Mouse (Mus musculus) urinary bladder, postnatal 10 days (tissue): ENCODE results near the gene Ccdc125.

Source experiments
- DNase-seq: peaks from one replicate; pipeline ENCODE4 v3.0.0; 2022; ENCODE audit warnings: low spot score

The Ccdc125 gene

GRCm38 (mm10) chr13:100669291-100670022, at the start of gene Ccdc125:
Gene Ccdc125 (plus strand): TSS chr13:100669717.
- no peak for DNase-seq

- DNase-seq, result no peak
Observed at GRCm38 (mm10) chr13:100622241-100622640, 47.3 kb upstream of the Ccdc125 start.

GRCm38 (mm10) chr13:100634106-100634691, 35.3 kb upstream of the Ccdc125 start:
- no peak for DNase-seq

DNA sequence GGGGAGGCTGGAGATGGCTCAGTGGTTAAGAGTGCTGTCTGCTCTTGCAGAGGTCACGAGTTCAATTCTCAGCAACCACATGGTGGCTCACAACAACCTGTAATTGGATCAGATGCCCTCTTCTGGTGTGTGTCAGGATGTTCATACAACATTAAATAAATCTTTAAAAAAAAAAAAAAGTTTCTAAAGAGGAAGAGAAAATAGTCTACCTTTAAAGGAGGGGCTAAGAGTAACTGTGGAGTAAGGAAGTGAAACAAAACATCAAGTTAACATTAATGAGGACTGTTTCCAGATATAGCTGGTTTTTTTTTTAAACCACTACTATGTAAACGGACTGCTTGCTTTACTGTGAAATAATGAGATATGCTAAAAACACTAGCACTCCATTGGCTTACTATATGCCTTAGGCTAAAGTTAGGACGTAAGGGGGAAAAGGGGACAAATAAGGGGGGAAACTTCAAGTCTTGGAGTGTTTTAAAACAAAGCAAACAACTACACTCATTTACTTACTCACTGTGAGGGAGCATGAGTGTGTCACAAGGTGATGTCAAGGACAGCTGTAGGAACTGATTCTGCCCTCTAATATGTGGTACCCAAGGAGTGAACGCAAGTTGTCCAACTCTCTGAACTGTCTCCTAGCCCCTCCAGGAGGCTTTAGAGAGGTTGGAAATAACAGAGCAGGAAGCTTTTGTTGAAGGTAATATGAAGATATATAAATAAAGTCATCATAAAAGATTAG, 26.9 kb upstream of the Ccdc125 start:
- no peak for DNase-seq

DNA sequence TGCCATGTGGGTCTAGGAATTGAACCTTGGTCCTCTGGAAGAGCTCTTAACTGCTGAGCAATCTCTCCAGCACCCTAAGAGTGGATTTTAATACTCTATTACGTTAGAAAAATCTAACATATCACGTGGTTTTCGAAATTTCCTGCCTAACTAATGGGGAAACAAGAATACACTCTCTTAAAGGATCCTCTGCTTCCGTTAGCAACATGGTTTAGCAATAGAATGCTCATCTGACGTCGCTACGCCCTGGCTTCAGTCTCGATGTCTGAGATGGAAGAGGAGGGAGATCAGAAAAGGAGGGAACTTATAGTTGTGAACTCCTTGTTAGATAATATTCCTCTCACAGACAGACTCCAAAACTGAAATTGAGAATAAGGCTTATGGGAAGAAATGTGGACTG, 21.3 kb upstream of the Ccdc125 start:
- DNase-seq, result no peak

- DNase-seq, result peak; percentile 87
Observed at GRCm38 (mm10) chr13:100650550-100651438, 18.7 kb upstream of the Ccdc125 start, which contains the start of the genes Ak6 and Rad17. Gene Ak6 (plus strand): TSS chr13:100650979. Gene Rad17 (minus strand): TSS chr13:100651051.

- no peak for DNase-seq
Observed at GRCm38 (mm10) chr13:100651439-100652186, 17.9 kb upstream of the Ccdc125 start, which contains the start of gene Taf9. Gene Taf9 (plus strand): TSS chr13:100651579.

DNA sequence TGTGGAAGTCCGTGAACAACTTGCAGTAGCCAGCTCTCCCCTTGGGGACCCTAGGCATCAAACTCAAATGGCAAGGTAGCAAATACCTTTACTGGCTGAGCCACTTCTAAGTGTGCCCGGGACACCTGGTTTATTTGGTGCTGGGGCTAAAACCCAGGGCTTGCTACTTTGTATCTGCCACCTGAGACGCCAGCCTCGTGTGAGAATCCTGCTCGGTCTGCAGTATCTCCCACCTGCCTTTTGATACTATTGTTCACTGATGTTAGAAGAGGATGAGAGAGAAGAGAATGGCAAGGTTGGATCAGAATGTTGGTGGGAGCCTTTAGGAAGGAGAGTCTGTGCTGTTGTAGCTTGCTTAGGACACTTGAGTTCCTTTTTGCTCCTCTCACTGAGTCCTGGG, 11.4 kb upstream of the Ccdc125 start:
- DNase-seq, result no peak

DNA sequence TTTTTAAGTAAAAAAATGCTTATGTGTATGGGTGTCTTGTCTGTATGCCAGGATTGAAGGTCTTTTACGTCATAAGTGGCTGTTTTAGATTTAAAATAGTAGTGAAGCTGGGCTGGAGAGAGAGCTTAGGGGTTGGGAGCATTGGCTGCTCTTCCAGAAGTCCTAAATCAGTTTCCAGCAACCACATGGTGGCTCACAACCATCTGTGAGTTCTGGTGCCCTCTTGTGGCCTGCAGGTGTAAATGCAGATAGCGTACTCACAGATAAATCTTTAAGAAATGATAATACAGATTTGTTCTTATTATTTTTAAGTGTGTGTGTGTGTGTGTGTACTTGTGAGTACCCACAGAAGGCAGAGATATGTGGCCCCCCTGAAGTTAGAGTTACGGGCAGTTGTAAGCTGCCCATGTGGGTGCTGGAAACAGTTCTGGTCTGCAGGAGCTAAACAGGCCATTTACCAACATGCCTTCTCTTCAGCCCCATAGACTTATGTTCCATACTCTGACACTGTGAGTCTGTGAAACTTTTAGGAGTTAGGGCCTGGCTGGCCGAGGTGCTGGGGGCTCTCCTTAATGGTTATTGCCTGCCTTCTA, 9.6 kb upstream of the Ccdc125 start:
- no peak for DNase-seq

DNA sequence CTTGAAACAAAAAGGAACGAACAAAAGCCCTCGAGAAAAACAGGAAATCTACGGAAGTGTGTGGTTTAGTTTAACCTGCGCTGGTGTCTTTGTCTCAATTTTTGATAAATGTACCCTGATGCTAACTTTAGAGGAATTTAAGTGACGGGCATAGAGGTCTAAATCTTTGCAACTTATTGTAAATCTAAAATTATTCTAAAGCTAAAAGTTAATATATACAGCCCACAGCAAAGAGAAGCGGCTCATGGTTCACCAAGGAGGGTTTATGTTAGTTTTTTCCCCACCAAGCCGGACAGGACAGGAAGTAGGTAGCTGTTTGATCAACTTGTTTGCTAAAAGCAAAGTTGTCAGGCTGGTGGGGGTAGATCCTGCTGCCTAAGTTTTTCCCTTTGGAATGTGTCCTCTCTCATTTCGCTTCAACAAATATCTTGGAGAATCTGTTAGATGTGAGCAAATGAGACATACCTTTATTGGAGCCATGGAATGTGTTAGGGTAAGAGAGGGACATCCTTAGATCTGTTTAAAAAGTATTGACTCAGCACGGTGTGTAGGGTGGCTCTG, 744 bp downstream of the Ccdc125 start:
- no peak for DNase-seq

DNA sequence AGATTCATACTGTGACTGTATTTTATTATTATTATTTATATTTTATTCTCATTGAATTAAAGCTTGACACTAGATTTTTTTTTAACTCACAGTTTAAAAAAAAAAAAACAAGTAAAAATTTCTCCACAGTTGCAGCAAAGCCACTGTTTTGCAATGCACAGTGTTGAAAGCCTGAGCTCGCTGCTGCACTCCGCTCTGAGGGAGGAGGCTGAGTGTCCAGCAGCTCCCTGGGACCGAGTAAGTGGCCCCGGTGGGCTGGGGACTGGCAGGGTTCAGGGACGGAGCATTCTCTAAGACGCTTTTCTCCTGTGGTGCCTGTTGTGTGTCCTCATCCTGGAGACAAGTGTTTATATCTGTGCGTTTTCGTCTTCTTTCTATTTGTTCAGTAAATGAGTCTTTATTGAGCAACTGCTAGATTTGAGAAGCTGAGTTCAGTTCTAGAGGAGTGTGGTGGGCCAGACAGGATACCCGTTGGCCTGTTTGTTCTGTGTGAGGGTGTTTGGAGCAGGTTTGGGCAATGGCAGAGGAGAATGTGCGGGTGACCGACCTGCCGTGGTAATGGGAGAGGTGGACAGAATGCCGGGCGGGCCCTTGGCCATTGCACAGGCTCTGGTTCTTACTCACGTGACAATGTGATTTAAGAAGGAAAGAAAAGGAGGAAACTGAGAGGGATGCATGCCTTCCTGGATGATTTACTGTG, 6.6 kb downstream of the Ccdc125 start:
- no peak for DNase-seq

GRCm38 (mm10) chr13:100681615-100682014, 12.1 kb downstream of the Ccdc125 start:
- no peak for DNase-seq

DNA sequence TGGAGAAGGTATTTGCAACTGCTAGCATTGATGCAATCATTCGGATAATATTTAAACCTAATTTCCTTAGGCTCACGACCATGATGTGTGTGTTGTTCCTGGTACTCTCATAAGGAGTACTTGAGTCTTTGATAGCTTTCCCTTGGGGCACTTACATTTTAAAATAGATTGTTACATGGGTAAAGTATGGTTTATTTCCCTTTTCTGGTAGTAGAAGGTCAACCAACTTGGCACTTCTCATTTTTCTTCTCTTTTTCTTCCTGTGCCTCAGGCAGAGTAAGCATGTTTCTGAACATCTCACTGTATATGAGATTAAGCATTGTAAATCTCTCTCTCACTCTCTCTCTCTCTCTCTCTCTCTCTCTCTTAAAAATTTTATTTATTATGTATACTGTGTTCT, 13.3 kb downstream of the Ccdc125 start:
- no peak for DNase-seq

- no peak for DNase-seq
Observed at GRCm38 (mm10) chr13:100684355-100684754, 14.8 kb downstream of the Ccdc125 start.

DNA sequence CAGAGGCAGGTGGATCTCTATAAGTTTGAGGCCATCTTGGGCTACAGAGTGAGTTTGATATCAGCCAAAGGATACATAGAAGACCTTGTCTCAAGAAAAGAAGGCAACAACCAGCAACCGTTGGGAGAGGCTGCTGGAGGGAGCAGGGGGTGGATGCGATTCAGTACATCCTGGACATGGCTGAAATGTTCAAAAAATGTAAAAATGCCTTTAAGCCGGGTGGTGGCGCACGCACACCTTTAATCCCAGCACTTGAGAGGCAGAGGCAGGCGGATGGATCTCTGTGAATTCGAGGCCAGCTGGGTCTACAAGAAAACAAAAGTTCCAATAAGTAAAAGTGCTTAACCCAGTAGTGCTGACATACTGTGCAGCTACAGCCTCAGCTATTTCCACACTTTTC, 18.0 kb downstream of the Ccdc125 start:
- DNase-seq, result no peak

- no peak for DNase-seq
Observed at GRCm38 (mm10) chr13:100697541-100697940, 28.0 kb downstream of the Ccdc125 start.

- no peak for DNase-seq
Observed at GRCm38 (mm10) chr13:100698866-100699265, 29.3 kb downstream of the Ccdc125 start.

DNA sequence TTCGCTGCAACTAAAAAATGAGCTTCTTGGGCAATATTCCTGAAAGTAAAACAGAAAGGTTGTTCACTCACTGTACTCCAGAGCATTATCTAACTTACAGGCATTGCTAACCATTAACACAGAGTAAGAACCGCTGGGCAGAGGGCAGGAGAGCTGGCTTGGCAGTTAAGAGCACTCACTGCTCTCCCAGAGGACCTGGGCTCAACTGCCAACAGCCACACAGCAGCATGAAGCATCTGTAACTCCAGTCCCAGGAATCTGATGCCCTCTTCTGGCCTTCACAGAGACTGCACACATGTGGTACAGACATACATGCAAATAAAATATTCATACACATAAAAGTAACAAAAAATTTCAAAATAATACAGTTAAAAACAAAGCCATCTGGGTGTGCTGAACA, 34.0 kb downstream of the Ccdc125 start:
- no peak for DNase-seq

DNA sequence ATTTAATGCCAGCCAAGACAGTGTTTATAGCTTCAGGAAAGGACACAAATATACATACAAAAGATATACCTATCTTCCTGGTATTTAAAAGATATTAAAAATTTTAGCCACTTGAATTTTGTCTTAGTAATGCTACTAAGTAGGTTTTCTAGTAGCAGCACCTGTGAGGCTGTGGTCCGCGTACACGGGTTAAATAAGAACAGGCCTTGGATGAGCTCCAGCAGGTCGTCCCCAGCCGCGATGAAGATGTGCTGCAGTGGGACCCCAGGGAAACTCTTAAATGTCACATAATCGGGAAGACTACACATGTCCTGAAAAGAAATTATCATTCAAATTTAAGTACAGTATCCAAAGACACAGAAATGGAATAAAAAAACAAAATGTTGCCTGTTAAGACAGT, 36.7 kb downstream of the Ccdc125 start:
- no peak for DNase-seq

- no peak for DNase-seq
Observed at GRCm38 (mm10) chr13:100715467-100715866, 46.0 kb downstream of the Ccdc125 start.
